In genomic region chr16:56056944-56057590, GRCm38 (mm10) we compare ENCODE assay signal across 19 mouse cellular contexts. TPM values are rescaled to one million over a fixed set of nuclear protein-coding genes. Genes with fewer than 3 reads are reported as not detected.
DNase-seq lines count a peak whose midpoint lies in the region; ATAC-seq and TF ChIP-seq lines count a peak whose summit lies in the region.
"Had no signal": no experiment of that assay in that cellular context is flagged by ENCODE, and none has a peak within 500 bp of the region (broad histone marks: within the 10 kb centered on the region; RNA-seq: fewer than 3 reads in every experiment).

No protein-coding gene starts in this region.

- no peaks in the 10 kb centered on the region for H3K36me3 ChIP-seq in stomach, embryonic 14.5 days (ENCODE audit: control insufficient read depth, insufficient read depth, low read length)
- no peaks in the 10 kb centered on the region for H3K36me3 ChIP-seq in stomach, postnatal 0 days (ENCODE audit: control insufficient read depth, insufficient read depth, low read length)
- H3K36me3 ChIP-seq in forebrain, embryonic 13.5 days (ENCODE audit: poor library complexity, severe bottlenecking): no peaks in the 10 kb centered on the region
- H3K36me3 ChIP-seq in midbrain, embryonic 11.5 days (ENCODE audit: control insufficient read depth, insufficient read depth, low read length): no peaks in the 10 kb centered on the region
- H3K36me3 ChIP-seq in kidney, adult 2 months (ENCODE audit: control insufficient read depth, insufficient read depth, low read length): no peaks in the 10 kb centered on the region
- H3K36me3 ChIP-seq: embryonic facial prominence, embryonic 12.5 days; G1E; neural tube, embryonic 15.5 days had no signal

- no peaks in the 10 kb centered on the region for H3K9me3 ChIP-seq in stomach, embryonic 14.5 days (ENCODE audit: control insufficient read depth, low read depth, low read length)
- no peaks in the 10 kb centered on the region for H3K9me3 ChIP-seq in stomach, postnatal 0 days (ENCODE audit: control insufficient read depth, low read length)
- no peaks in the 10 kb centered on the region for H3K9me3 ChIP-seq in forebrain, embryonic 13.5 days (replicated peaks)
- H3K9me3 ChIP-seq in midbrain, embryonic 11.5 days (ENCODE audit: control insufficient read depth, low read length): no peaks in the 10 kb centered on the region
- H3K9me3 ChIP-seq: embryonic facial prominence, embryonic 12.5 days; G1E; neural tube, embryonic 15.5 days had no signal

- no peak overlapping the region for H3K27ac ChIP-seq in stomach, embryonic 14.5 days (ENCODE audit: low read length)
- no peak overlapping the region for H3K27ac ChIP-seq in stomach, postnatal 0 days (replicated peaks)
- peak overlapping the region; percentile 48; the same call in 1 of the 2 replicates for H3K27ac ChIP-seq in forebrain, embryonic 13.5 days
- no peak overlapping the region for H3K27ac ChIP-seq in midbrain, embryonic 11.5 days (ENCODE audit: low read depth, low read length)
- no peak overlapping the region for H3K27ac ChIP-seq in kidney, adult 2 months (ENCODE audit: insufficient read depth, low read depth, low read length)
- H3K27ac ChIP-seq: embryonic facial prominence, embryonic 12.5 days; macrophage; neural tube, embryonic 15.5 days had no signal

- DNase-seq in stomach, postnatal 0 days (ENCODE audit: low spot score): no peak
- DNase-seq in midbrain, embryonic 11.5 days (ENCODE audit: low spot score, missing footprints): peak; percentile 93
- no peak for DNase-seq in left cerebral cortex, adult 11 months (ENCODE audit: low spot score)
- DNase-seq in gastrocnemius, postnatal 36 days: no peak
- no peak for DNase-seq in kidney, adult 2 months
- DNase-seq: adrenal gland, adult 8-10 months; cerebellum, adult 9-10 months; gastrocnemius, postnatal 10 days; heart, postnatal 14 days; kidney, adult 8-10 months; kidney, postnatal 36 days; lung, embryonic 14.5 days; retina, postnatal 1 day had no signal

- no peak overlapping the region for H3K4me2 ChIP-seq in stomach, embryonic 14.5 days (replicated peaks; ENCODE audit: low read depth, low read length)
- H3K4me2 ChIP-seq in stomach, postnatal 0 days (replicated peaks; ENCODE audit: low read depth): no peak overlapping the region
- no peak overlapping the region for H3K4me2 ChIP-seq in forebrain, embryonic 13.5 days
- H3K4me2 ChIP-seq in midbrain, embryonic 11.5 days: no peak overlapping the region
- H3K4me2 ChIP-seq: embryonic facial prominence, embryonic 12.5 days; lung, embryonic 14.5 days; neural tube, embryonic 15.5 days had no signal

- no peak overlapping the region for H3K9ac ChIP-seq in stomach, embryonic 14.5 days (replicated peaks; ENCODE audit: low read depth, low read length)
- no peak overlapping the region for H3K9ac ChIP-seq in stomach, postnatal 0 days (ENCODE audit: low read length)
- H3K9ac ChIP-seq in forebrain, embryonic 13.5 days: no peak overlapping the region
- no peak overlapping the region for H3K9ac ChIP-seq in midbrain, embryonic 11.5 days (ENCODE audit: low read length)
- H3K9ac ChIP-seq: embryonic facial prominence, embryonic 12.5 days; lung, embryonic 14.5 days; neural tube, embryonic 15.5 days had no signal

- peak; percentile 28; the same call in 1 of the 2 replicates for ATAC-seq in stomach, embryonic 14.5 days (ENCODE audit: insufficient number of reproducible peaks, insufficient read depth, low FRiP score, low read depth)
- ATAC-seq in stomach, postnatal 0 days (ENCODE audit: low FRiP score, low TSS enrichment): no peak
- peak; percentile 88 for ATAC-seq in forebrain, embryonic 13.5 days
- peak; percentile 96 for ATAC-seq in midbrain, embryonic 11.5 days (ENCODE audit: low FRiP score)

- WGBS in stomach, embryonic 14.5 days: 56% methylated on average over 7 of the region's 7 CpGs
- 53% methylated on average over 7 of the region's 7 CpGs for WGBS in stomach, postnatal 0 days
- WGBS in forebrain, embryonic 13.5 days: 7% methylated on average over 7 of the region's 7 CpGs
- WGBS in midbrain, embryonic 11.5 days: 19% methylated on average over 7 of the region's 7 CpGs
- 73% methylated on average over 7 of the region's 7 CpGs for WGBS in kidney, adult 2 months

- TF ChIP-seq EP300 in stomach, postnatal 0 days (optimal IDR thresholded peaks at IDR 0.05): no peak

- H3K27me3 ChIP-seq in stomach, embryonic 14.5 days (ENCODE audit: control insufficient read depth, insufficient read depth, low read length): no peaks in the 10 kb centered on the region
- no peaks in the 10 kb centered on the region for H3K27me3 ChIP-seq in stomach, postnatal 0 days (ENCODE audit: control insufficient read depth, insufficient read depth, low read length)
- no peaks in the 10 kb centered on the region for H3K27me3 ChIP-seq in forebrain, embryonic 13.5 days
- peaks cover under 1% of the 10 kb centered on the region; the same call in 1 of the 2 replicates for H3K27me3 ChIP-seq in midbrain, embryonic 11.5 days (ENCODE audit: control insufficient read depth, insufficient read depth, low read length)
- no peaks in the 10 kb centered on the region for H3K27me3 ChIP-seq in kidney, adult 2 months (replicated peaks; ENCODE audit: control insufficient read depth, insufficient read depth, low read length)
- H3K27me3 ChIP-seq: embryonic facial prominence, embryonic 12.5 days; neural tube, embryonic 15.5 days had no signal

- intact Hi-C loops in gastrocnemius, postnatal 36 days (cut with DNase I): no loop called here

- no peak for TF ChIP-seq POLR2A in kidney, adult 2 months (IDR thresholded peaks at IDR 0.05; ENCODE audit: low read depth, low read length)

- no peak overlapping the region for H3K4me3 ChIP-seq in stomach, embryonic 14.5 days (ENCODE audit: low read depth, low read length)
- H3K4me3 ChIP-seq in stomach, postnatal 0 days (ENCODE audit: low read depth, low read length): no peak overlapping the region
- H3K4me3 ChIP-seq in forebrain, embryonic 13.5 days: no peak overlapping the region
- no peak overlapping the region for H3K4me3 ChIP-seq in midbrain, embryonic 11.5 days (ENCODE audit: low read depth, low read length)
- H3K4me3 ChIP-seq in kidney, adult 2 months (ENCODE audit: insufficient read depth, low read depth, low read length): no peak overlapping the region
- H3K4me3 ChIP-seq: embryonic facial prominence, embryonic 12.5 days; neural tube, embryonic 15.5 days had no signal

- H3K4me1 ChIP-seq in stomach, embryonic 14.5 days (ENCODE audit: control insufficient read depth, insufficient read depth, low read length): no peaks in the 10 kb centered on the region
- no peaks in the 10 kb centered on the region for H3K4me1 ChIP-seq in stomach, postnatal 0 days (replicated peaks; ENCODE audit: control insufficient read depth, insufficient read depth)
- peaks cover 12% of the 10 kb centered on the region for H3K4me1 ChIP-seq in forebrain, embryonic 13.5 days
- H3K4me1 ChIP-seq in midbrain, embryonic 11.5 days (ENCODE audit: control insufficient read depth, insufficient read depth, low read length): peaks cover 7% of the 10 kb centered on the region; the same call in 1 of the 2 replicates
- no peaks in the 10 kb centered on the region for H3K4me1 ChIP-seq in kidney, adult 2 months (ENCODE audit: control insufficient read depth, insufficient read depth, low read length)
- H3K4me1 ChIP-seq: embryonic facial prominence, embryonic 12.5 days; neural tube, embryonic 15.5 days had no signal

- TF ChIP-seq CTCF in stomach, postnatal 0 days (IDR thresholded peaks at IDR 0.05; ENCODE audit: low read depth): no peak
- no peak for TF ChIP-seq CTCF in kidney, adult 2 months (conservative IDR thresholded peaks at IDR 0.05; ENCODE audit: insufficient read depth, insufficient read length, low read depth, low read length)

RNA-seq across cellular contexts. Expression of gene Senp7, which starts 8.9 kb away (rescaled TPM):
- 46.4 and 47.9 TPM in 2 replicates for polyA plus RNA-seq in stomach, embryonic 14.5 days (2014; fragmentation: Nextera tagmentation; extraction: Ambion mirVana)
- 11.0 and 12.6 TPM in 2 replicates for polyA plus RNA-seq in stomach, postnatal 0 days (2015; fragmentation: Nextera tagmentation; extraction: Ambion mirVana)
- polyA plus RNA-seq in forebrain, embryonic 13.5 days (2015; fragmentation: Nextera tagmentation; extraction: Ambion mirVana): 56.1 and 57.6 TPM in 2 replicates
- 37.4 and 42.8 TPM in 2 replicates for polyA plus RNA-seq in midbrain, embryonic 11.5 days (2014; fragmentation: Nextera tagmentation; extraction: Ambion mirVana)
- 10 to 100 TPM; 10.4 to 11.3 TPM for total RNA-seq in gastrocnemius, postnatal 36 days (2021)
- 2.9 and 3.1 TPM in 2 replicates for polyA plus RNA-seq in kidney, adult 2 months (2012; rRNA removed)

RNA-seq across cellular contexts. Expression of gene Trmt10c, which starts 19.4 kb away (rescaled TPM):
- polyA plus RNA-seq in stomach, embryonic 14.5 days (2014; fragmentation: Nextera tagmentation; extraction: Ambion mirVana): 28.4 and 29.0 TPM in 2 replicates
- polyA plus RNA-seq in stomach, postnatal 0 days (2015; fragmentation: Nextera tagmentation; extraction: Ambion mirVana): 16.2 and 17.6 TPM in 2 replicates
- polyA plus RNA-seq in forebrain, embryonic 13.5 days (2015; fragmentation: Nextera tagmentation; extraction: Ambion mirVana): 25.8 and 26.3 TPM in 2 replicates
- polyA plus RNA-seq in midbrain, embryonic 11.5 days (2014; fragmentation: Nextera tagmentation; extraction: Ambion mirVana): 31.3 and 33.3 TPM in 2 replicates
- total RNA-seq in gastrocnemius, postnatal 36 days (2021): 1 to 10 TPM; 7.3 to 9.9 TPM
- 2.9 and 3.3 TPM in 2 replicates for polyA plus RNA-seq in kidney, adult 2 months (2012; rRNA removed)

RNA-seq across cellular contexts. Expression of gene Pcnp, which starts 27.5 kb away (rescaled TPM):
- polyA plus RNA-seq in stomach, embryonic 14.5 days (2014; fragmentation: Nextera tagmentation; extraction: Ambion mirVana): 231 and 241 TPM in 2 replicates
- polyA plus RNA-seq in stomach, postnatal 0 days (2015; fragmentation: Nextera tagmentation; extraction: Ambion mirVana): 122 and 128 TPM in 2 replicates
- polyA plus RNA-seq in forebrain, embryonic 13.5 days (2015; fragmentation: Nextera tagmentation; extraction: Ambion mirVana): 289 and 296 TPM in 2 replicates
- 384 and 403 TPM in 2 replicates for polyA plus RNA-seq in midbrain, embryonic 11.5 days (2014; fragmentation: Nextera tagmentation; extraction: Ambion mirVana)
- 10 to 100 TPM; 44.4 to 51.0 TPM for total RNA-seq in gastrocnemius, postnatal 36 days (2021)
- polyA plus RNA-seq in kidney, adult 2 months (2012; rRNA removed): 16.3 and 24.6 TPM in 2 replicates
